Mouse (Mus musculus) lung, postnatal 4 days (tissue): Measurements from ENCODE around the gene Fcrl1.
"Not testable (repeated sequence)": the region's sequence is repeated elsewhere in the genome, so short reads cannot be mapped to it uniquely, and the experiment has no call there.

Source experiments
- DNase-seq, 2 experiments: peaks; one replicate each; pipeline ENCODE4 v3.0.0; 2021

Fcrl1 gene

GRCm38 (mm10) chr3:87376195-87377165 is at the start of gene Fcrl1:
Fcrl1 (plus strand) TSS chr3:87376387.
- DNase-seq, result no peak

DNA sequence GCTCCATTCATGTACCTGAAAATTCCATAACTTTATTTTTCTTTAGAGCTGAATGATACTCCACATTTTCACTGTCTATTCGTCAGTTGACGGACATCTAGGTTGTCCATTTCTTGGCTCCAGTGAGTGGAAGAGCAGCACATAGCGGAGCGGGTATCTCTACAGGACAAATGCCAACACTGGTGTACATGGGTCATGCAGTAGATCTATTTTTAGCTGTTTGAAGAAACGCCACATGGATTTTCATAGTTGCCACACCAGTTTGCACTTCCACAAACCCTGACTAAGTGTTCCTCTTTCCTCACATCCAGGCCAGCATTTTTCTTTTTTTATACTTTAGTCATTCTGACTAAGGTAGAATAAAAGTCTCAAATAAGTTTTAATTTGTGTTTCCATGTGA is 38.3 kb upstream of the Fcrl1 start:
- DNase-seq, result no peak

GRCm38 (mm10) chr3:87350992-87351391 is 25.2 kb upstream of the Fcrl1 start:
- not testable (repeated sequence) for DNase-seq

GRCm38 (mm10) chr3:87357581-87357980 is 18.6 kb upstream of the Fcrl1 start, which contains the start of gene Cd5l:
Cd5l (plus strand) TSS chr3:87357881.
- DNase-seq, result no peak

DNA sequence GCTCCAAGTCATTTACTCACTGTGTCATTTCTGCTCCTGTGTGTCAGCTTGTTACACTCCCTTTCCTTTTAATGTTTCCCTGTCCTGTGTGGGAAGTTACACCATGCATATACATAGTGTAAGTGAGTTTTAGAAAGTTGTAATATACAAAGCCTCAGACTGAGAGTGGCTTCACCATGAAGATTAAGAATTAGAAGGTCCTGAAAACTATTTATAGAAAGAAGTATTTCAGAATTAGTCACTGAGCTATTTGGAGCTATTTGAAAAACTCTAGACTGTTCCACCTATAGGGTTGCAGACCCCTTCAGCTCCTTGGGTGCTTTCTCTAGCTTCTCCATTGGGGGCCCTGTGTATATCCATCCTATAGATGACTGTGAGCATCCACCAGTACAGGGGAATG is 17.0 kb upstream of the Fcrl1 start:
- no peak for DNase-seq

DNA sequence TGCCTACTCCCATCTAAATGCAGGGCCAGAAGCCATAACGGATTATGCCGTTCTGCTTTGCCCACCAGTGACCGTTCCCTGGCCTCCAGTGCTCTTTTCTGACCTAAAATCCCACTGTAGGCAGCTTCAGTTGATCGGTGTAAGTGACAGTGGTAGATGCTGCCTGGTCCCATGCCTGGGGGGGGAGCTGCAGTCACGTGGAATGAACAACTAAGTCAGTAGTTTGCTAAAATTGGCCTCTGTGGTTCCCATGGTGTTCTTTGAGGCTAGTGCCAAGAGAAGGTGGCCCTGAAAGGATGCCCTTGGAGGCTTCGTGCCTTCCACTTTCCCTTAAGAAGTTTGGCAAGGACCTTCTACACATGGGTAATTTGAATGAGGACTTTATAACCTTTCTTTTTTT is 15.7 kb upstream of the Fcrl1 start:
- DNase-seq, result no peak

GRCm38 (mm10) chr3:87365691-87366090 is 10.5 kb upstream of the Fcrl1 start:
- no peak for DNase-seq

GRCm38 (mm10) chr3:87367511-87367910 is 8.7 kb upstream of the Fcrl1 start:
- no peak for DNase-seq

GRCm38 (mm10) chr3:87369181-87369580 is 7.0 kb upstream of the Fcrl1 start:
- DNase-seq, result no peak

- no peak for DNase-seq
These were observed 1.0 kb downstream of the Fcrl1 start for GRCm38 (mm10) chr3:87377228-87377627.

DNA sequence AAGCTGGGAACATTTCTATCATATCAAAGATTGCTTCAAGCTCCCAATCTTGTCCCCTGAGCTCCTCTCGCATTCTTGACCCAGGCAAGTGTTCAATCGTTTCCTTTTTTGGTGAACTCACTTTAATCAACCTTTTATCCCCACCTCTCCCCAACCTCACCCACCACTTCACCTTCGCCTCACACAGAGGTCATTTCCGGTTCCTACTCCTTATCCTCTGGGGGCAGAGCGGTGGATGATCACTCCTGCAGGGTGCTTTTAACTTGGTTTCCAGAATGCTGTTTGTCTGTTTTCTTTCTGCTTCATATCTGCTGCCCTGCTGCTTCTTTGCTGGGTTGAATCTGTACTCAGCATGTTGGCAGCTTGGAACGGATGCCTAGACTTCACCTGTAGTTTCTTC is 1.5 kb downstream of the Fcrl1 start:
- DNase-seq, result no peak

DNA sequence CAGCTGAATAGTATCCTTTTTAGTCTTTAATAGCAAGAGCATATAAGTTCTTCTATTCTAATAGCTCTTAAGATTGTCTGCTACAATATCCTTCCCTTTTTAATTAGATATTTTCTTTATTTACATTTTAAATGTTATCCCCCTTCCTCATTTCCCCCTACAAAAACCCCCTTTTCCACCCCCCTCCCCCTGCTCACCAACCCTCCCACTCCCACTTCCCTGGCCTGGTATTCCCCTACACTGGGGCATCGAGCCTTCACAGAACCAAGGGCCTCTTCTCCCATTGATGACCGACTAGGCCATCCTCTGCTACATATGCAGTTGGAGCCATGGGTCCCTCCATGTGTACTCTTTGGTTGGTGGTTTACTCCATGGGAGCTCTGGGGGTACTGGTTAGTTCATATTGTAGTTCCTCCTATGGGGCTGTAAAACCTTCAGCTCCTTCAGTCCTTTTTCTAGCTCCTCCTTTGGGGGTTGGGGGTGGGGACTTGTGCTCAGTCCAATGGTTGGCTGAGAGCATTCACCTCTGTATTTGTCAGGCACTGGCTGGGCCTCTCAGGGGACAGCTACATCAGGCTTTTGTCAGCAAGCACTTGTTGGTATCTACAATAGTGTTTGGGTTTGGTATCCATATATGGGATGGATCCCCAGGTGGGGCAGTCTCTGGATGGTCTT is 3.6 kb downstream of the Fcrl1 start:
- DNase-seq, result not testable (repeated sequence)

DNA sequence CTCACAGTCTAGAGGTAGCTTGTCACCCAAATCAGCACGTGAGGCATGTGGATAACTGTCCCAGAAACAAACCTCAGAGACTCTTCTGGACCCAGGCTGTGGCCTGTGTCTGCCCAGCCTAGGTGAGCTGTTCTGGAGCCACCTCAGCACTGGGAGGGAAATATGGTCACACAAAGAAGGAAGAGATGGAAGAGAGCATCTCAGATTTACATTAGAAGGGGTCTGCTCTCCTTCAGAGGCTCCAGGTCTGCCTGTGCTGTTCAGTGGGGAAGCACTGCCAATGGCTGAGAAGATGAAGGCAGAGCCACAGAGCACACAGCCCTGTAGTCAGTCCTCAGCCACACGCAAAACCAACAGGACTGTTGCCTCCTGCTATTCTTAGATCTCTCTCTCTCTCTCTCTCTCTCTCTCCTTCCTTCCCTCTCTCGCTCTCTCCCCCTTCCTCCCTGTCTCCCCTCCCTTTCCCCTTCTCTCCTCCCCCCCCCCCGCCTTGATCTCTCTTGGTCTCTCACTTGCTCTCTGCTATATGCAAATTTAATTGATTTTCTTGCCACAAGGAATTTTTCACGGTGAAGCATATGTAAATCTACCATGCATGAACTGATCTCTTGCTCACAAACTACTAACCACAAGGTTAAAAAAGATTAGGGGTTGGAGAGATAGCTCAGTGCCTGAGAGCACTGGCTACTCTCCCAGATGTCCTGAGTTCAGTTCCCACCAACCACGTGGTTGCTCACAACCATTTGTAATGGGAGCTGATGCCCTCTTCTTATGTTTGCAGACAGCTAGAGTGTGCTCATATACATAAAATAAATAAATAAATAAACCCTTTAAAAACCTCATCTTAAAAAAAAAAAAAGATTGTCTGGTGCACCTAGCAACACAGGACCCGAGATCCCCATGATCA is 5.9 kb downstream of the Fcrl1 start:
- no peak for DNase-seq

DNA sequence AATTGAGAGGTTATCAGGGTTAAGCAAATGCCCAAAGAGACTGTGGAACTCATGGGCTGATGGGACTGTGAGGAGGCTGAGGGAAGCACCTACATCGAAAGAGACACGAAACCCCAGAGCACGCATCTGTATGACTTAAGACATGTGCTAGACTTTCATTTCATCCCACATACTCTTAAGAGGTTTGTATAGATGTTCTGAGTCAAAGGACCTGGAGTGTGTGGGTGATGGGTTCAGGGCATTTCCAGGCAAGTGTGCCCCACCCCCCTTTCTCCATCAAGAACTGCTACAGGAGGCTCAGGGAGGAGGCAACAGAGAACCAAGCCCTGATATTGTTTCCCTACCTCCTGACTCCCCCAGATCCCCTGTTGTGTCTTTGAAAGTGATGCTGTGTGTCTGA is 7.1 kb downstream of the Fcrl1 start:
- DNase-seq, result no peak

GRCm38 (mm10) chr3:87385105-87385504 is 8.9 kb downstream of the Fcrl1 start:
- DNase-seq, result no peak

DNA sequence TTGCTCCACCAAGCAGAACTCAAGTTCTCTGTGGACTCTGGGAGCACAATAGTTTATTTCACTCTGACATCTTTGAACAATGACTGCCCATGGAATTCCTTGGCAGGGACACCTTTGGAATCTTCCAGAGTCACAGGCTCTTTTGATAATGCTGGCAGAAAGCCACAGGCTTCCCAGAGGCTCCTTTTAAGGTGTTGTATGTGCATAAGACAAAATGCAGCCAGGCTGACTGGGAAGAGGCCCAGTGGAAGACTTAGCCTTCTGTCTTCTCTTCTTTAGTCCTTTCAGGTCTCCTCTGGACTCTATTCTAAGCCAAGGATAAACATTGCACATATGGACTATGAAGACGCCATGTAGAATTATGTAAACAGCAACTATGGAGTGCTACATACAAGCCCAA is 14.7 kb downstream of the Fcrl1 start:
- DNase-seq, result no peak

DNA sequence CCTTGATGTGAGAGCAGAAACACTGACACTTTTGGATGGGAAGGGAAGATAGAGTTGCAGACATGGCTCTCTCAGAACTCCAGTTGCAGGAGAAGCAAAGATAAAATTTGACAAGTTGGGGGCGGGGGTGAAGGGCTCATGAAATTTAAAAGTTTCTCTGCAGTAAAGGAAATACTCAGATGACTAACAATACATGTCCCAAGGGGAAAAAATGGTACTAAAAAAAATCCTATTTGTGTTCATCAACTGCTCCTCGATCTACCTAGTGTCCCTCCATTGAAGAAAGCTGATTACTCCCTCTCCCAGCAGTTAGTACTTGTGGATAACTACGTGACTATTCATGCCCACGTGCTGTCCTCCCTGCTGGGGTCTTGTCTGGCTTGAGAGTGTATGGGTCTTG is 22.6 kb downstream of the Fcrl1 start:
- DNase-seq, result no peak

DNA sequence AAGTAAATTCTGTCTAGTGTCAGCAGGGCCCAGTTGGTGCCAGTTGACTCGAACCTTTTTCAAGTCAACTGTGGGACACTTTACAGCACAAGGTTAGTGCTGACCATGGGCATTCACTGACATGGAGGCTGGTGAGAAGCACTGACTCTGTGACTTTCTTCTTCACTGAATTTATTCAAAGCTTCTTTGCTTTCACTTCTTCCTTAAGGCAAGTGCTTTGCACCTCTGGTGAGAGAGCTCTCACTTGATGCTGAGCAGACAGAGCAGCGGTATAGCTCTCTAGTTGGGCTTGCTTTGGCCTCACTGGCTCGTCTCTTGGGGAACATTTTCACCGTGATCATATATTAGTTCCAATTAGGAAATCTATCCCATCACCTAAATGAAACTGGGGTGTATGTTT is 23.7 kb downstream of the Fcrl1 start:
- no peak for DNase-seq

GRCm38 (mm10) chr3:87401321-87401720 is 25.1 kb downstream of the Fcrl1 start:
- peak; percentile 10 to 27 for DNase-seq

- DNase-seq, result peak in 1 of 2 experiments; percentile 28
These were observed 32.0 kb downstream of the Fcrl1 start for GRCm38 (mm10) chr3:87408171-87408570.

DNA sequence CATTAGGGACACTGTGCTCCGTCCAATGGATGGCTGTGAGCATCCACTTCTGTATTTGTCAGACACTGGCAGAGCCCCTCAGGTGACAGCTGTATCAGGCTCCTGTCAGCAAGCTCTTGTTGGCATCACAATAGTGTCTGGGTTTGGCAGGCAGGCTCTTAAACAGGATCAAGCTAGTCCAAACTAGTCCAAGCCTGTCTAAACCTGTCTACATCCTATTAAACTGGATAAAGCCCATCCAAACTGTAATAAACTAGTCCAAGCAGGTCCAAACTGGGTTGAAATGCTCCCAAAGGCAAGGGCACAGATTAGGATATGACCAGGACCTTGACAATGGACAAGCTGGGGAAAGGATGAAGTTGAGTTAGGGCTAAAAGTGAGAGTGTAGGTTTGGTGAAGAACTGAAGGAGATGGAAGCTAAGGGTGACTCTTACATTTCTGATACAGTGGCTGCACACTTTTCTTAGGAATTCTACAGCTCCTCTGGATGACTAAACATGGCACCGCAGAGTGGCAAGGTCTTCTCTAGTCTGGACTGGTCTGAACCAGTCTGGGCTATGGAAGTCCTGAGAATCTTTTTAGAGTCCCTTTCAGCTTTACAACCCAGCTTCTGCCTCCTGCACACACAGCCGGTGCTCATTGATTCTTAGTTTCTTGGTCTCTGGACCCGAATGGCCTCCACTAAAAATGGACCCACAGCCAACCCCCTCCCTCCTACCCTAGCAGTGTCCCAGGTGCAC is 33.2 kb downstream of the Fcrl1 start:
- DNase-seq, result no peak

GRCm38 (mm10) chr3:87410605-87411004 is 34.4 kb downstream of the Fcrl1 start:
- DNase-seq, result no peak
